Mouse (Mus musculus) cerebellum, postnatal 36 days (tissue): ENCODE data around the gene Tmppe.
"Not testable (repeated sequence)": the region's sequence is repeated elsewhere in the genome, so short reads cannot be mapped to it uniquely, and the experiment has no call there.

Experiments
- DNase-seq, 2 experiments: peaks; one replicate each; pipeline ENCODE4 v3.0.0; 2021 to 2022; ENCODE audit warnings: mixed read lengths in 2 of 2

The Tmppe gene

DNA sequence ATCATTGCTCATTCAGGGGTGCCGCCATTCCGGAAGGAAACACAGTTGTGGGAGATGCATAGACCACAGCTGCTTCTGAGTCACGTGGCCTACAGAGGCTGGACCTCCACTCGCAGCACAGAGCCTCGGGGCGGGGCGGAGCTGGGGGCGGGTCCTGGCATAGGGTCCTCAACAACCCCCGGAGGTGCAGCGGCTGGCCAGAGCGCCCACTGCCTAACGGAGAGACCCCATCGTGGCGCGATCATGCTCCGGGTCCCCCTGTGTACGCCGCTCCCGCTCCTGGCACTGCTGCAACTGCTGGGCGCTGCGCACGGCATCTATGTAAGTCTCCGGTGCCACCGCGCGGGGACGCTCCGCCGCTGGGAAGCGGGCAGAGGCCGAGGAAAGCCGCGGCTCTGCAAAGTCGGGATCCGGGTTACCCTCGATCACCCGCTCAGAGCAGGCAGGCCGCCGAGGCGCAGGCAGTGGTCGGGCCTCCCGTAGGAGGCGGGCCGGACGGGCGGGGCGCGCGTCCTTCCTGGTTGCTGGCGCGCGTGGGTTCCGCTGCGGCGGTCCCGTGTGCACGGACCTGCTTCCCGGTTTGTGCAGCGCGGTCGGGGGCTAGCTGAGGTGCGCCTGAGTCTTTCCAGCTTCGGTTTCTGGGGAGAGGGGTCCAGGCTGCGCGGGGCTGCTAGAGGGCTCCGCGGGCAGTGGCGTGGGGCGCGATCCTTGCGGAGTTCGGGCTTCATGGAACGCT, at the start of gene Tmppe, which contains the start of gene Glb1:
Gene Tmppe, plus strand, starts transcription at position 157 of the 736 bp plus-strand sequence.
Gene Glb1, plus strand, starts transcription at position 128 of the 736 bp plus-strand sequence.
- peak; percentile 66 to 67 for DNase-seq

DNA sequence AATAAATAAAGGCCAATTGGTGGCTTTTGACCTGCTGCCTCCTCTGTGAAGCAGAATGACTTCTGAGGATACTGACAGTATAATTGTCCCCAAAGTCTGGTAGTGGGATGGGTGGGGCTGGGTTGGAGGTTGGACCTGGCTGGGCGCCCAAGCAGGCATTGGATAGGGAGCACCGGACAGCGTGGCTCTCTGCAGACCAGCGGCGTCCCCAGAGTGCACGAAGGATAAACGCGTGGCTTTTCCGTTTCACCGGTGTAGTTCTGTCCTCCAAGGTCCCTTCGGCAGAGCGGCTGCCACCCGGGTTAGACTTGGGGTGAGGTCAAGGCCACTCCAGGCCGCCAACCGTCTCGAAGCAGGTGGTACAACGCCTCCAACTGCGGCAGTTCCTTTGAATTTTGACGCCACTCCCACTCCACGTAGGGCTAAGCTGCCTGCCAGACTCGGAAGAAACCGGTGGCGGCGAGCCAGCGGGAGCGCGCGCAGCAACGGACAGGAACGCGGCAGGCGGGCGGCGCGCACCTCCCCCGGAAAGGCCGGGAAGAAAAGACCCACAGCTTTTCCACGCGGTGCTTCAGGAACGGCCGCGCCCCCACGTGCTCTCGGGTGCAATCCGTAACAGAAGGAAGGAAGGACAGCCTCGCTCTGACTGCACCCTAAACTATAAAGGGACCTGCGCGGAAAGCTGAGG, 33.0 kb upstream of the Tmppe start:
- DNase-seq, result peak; percentile 62 to 68

DNA sequence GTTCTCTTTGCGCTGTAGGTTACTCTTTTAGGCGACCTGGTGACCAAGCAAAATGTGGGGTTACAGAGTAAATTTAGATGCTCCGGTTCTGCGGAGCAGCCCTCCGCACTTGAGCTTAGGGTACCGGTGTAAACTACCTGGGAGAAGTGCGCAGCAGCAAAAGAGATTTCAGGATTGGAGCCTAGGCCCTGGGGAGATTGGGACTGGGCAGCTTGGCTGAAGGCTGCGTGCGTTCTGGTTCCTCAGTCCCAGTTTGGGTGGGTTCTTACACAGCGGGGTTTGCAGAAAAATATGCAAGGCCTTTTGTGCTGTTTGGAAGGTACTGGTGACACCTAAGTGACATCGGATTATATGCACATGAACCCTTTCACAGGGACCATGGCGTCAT, 32.4 kb upstream of the Tmppe start:
- no peak for DNase-seq

DNA sequence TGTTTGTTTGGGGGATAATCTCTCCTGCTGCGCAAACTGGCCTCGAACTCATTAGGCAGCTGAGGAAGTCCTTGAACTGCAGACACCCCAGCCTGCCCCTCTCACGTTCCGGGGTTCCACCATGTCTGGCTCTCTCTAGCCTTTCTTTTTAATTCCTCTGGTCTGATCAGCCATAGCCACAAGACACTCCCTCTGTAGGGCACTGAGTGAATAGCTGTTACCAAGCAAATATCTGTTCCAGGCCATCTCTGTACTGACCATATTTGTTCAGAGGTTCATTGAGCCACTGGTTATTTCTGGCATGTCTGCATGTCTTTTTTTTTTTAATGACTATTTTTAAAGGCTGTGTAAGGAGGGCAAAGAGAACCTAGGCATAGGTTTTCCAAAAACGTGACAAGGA, 31.5 kb upstream of the Tmppe start:
- not testable (repeated sequence) for DNase-seq

DNA sequence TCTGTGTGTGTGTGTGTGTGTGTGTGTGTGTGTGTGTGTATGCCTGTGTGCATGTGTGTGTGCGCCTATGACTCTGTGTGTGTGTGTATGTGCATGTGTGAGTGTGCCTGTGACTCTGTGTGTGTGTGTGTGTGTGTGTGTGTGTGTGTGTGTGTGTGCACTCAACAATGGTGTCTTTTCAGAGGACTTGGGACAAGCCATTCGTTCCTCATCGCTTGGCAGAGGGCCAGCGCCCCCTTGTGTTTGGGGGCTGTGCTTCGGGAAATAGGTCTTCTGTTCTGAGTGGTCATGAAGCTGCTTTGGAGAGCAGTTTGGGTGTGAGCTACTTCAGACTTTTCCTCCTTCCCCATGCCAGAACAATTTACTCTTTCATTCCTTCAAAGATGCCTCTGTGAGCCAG, 29.2 kb upstream of the Tmppe start:
- DNase-seq, result not testable (repeated sequence)

DNA sequence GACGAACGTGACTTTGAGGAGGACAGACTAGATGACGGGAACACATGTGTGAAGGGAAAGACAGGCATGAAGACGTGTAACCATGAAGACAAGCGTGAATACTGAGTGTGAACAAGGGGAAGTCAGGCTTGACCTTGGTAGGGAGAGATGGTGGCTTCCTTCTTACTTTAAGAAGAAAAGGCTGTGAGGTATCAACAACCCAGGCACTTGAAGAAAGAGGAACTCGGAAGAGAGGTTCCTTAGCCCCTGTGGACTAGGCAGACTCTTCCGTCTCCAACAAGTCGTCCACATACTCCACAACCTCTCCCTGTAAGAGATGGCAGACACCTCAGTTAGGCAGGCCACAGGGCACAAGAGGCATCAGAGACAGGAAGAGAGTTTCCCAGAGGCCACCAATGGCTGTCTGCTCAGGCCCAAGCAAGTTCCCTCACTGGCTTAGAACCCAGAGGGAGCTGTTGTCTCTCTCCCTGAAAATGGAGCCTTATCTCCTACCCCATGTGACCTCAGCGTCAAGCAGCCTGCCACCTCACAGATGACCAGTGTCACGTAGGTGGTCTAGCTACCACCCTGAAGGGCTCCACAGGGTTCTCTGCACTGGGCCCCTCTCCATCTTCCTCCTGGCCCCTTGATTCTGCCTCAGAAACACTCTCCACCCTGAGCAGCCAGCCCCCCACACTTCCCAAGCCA, 25.5 kb upstream of the Tmppe start:
- no peak for DNase-seq

DNA sequence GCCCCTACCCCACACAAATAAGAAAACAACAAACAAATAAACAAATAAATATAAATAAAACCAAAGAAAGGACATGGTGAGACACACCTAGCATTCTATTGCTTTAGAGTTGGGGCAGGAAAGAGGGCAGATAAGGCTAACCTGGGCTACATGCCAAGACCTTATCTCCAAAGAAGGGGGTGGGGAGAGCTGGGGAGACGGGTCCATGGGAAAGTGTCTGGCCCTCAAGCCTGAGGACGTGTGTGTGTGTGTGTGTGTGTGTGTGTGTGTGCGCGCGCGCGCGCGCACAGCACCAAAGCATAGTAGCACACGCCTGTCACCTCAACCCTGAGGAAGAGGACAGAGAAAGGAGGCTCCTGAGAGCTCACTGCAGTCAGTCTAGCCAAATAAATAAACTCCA, 23.7 kb upstream of the Tmppe start:
- DNase-seq, result no peak

DNA sequence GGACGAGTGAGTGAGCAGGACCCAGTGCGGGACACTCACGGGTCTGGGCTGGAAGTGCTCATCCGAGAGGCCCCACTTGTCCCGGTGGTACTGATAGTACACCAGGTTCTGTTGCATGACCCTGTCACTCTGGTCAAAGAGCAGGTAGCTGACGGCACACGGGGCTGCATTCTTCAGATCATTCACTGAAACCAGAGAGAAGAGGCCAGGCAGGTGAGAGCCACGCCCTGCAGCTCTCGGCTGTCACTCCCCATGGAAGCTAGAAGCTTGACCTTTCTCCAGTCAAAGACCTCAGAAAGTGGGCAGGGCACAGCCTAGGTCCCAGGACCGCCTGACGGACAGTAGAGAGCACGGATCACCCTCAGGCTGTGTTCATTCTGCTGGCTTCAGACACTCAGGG, 21.0 kb upstream of the Tmppe start:
- no peak for DNase-seq

DNA sequence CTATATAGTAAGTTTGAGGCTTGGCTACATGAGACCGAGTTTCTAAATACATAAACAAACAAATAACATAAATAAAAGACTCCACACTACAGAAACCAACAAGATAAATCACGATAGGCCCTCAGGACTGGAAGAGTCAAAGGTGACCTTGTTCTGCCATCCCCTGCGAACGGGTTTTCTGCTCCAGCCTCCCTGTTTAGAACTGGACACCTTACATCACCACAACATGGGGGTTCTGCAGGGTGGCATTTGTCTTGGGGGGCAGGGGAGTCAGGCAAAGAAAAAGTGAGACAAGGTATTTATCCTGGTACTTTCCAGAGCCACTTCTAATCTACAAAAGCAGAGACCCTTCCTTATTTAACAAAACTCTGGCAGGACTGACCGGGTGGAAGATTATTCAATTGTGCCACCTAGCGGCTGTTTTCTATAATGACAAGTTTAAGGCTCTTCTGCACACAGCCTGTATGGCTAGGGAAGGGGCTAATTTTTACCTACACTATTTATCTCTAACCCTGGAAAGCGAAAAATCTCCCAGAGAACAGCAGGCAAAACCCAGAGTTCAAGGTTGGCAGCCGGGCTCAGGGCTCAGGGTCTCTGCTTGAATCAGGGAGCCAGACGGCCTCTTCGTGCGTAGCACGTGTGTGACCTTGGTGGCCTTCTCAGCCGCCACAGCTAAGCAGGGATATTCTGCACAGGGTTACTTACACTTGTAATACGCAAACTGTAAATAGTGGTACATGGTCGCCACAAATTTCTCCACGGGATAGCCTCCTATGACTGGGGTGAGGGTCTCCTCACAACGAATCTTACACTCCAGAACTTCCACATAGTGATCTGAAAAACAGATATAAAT, 19.8 kb upstream of the Tmppe start:
- DNase-seq, result peak in 1 of 2 experiments; percentile 34

DNA sequence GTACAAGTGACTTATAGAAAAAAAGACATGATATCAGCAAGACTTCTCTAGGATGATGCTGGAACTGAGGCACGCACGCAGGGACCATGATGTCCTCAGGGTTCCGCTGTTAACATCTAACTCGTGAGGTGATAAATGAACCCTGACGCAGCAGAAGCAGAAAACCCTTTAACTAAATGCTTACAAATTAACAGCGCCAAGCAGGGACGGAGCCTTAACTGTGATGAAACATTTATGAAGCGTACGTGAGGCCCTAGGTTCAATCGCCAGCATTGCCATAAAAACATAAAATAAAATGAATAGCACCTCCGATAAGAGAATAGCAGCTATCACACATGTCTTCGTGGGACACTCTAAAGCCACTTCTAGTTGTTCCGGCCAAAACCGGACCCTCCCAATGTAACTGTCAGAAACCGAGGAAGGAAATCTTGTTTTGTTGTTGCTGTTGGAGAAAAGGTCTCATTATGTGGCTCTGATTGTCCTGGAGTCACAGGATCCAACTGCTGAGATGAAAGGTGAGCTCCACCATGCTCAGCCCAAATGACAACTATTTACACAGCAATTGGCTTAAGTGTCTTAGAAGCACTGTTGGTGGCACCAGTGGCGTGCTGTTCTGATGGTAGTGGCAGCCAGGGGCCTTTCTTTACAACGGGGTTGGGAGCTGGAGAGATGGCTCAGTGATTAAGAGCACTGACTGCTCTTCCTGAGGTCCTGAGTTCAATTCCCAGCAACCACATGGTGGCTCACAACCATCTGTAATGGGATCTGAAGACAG, 17.8 kb upstream of the Tmppe start:
- DNase-seq, result no peak

DNA sequence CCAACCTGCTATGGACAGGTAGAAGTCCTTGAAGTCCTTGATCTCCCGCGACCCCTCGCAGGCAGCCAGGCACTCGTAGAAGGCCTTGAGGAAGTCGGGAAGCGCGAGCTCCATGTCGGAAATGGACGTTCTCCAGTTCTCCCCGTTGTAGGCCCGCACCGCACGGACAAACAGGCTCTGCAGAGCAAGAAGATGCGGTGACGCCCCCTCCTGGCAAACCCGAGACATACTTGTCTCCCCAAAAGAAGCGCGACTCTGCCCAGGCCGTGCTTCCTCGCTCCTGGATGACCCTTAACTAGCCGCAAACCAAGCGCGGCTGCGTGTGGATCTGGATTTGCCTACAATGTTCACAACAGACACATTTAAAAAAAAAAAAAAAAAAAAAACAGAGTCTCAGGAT, 16.2 kb upstream of the Tmppe start:
- DNase-seq, result no peak

DNA sequence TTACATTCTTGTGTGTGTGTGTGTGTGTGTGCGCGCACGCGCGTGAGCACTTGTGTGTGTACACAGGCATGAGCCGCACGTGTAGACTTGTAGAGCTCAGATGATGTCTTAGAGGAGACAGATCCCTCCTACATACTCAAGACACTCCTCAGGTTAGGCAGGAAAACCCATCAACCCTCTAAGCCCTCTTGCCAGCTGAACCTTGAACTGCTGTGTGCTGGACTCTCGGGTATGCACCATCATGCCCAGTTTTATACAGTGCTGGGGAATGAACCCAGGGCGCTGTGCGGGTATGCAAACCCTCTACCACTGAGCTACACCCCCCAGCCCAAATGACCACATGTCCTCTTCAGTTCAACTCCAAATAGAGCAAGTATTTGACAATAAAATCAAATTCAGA, 15.7 kb upstream of the Tmppe start:
- no peak for DNase-seq

DNA sequence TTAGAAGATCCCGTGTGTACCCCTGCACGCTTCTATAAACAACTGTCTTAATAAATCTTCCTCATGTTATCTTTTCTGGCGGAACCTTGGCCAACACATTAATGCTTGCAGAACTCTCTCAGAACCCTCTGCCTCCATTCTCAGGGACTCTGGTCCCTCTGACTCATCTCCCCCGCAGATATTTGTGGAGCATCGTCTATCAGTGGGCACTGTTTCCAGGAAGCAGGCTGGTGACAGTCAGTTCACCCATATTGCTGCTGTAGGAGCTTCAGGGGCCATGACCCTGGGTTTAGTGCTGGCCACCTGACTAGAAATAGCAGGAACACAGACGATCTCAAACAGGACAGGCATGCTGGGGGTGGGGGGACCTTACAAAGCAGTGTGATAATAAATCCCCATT, 13.8 kb upstream of the Tmppe start:
- DNase-seq, result no peak

DNA sequence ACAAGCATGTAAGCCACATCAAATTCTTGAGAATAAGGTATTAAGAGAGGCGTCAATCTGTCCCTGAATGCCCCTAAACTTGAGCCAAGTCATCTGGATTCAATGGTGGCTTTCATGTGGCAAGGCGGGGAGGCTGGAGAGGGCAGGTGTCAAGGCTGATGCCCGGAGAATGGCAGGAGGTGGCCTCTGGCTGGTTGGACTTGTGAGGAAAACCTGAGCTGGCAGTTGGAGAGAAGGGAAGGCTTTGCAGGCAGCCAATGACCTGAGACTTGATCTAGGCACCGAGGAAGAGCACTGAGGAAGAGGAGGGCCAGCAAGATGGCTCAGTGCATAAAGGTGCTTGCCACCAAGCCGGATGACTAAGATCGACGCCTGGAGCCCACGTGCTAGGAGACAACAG, 12.6 kb upstream of the Tmppe start:
- no peak for DNase-seq

DNA sequence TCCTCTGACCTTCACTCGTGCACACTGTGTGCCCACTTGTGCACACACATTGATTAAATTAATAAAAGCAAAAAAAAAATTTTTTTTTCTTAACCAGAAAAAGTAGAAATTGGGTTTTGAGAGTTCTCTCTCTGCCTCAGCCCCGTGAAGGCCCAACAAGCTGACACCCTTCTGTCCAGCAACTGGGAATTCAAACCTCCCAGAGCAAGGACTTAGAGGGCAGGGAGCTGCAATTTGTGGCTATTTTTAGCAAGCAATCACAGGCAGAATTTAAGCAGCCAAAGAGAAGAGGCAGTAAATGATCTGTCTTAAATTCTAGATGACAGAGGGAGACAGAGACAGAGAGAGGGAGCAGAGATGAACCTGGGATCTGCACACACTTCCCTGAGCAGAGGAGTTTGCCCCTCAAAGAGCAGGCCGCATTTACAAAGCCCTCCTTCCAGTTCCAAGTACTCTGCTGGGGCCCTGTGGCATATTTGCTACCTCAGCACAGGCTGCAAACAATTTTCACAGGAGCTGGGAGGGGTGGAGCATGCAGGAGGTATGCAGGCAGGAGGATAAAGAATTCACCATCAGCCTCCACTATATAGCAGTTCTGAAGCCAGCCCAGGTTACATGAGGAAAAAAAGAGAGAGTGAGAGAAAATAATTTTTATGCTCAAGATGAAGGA, 12.1 kb upstream of the Tmppe start:
- no peak for DNase-seq

DNA sequence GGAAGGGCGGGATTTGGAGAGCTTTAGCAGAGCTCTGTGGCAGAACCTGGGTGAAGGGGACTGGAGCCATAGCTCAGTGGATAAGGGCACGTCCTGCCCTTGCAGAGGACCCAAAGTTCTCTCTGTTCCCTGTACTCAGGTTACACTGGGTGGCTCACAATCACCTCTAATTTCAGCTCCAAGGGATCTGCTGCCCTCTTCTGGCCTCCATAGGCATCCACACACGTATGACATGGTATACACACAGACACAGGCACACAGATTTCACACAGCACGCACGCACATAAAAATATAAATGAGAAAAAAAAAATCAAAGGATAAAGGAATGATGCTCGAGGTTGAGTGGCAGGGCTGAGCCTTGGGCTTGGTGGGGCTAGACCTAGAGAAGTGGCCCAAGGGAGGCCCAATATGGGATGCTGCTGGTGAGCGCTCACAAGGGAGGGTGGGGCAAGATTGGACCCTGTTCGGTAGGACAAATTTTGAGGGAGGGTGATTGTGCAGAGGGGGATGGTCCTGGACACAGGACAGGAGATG, 11.5 kb upstream of the Tmppe start:
- no peak for DNase-seq

DNA sequence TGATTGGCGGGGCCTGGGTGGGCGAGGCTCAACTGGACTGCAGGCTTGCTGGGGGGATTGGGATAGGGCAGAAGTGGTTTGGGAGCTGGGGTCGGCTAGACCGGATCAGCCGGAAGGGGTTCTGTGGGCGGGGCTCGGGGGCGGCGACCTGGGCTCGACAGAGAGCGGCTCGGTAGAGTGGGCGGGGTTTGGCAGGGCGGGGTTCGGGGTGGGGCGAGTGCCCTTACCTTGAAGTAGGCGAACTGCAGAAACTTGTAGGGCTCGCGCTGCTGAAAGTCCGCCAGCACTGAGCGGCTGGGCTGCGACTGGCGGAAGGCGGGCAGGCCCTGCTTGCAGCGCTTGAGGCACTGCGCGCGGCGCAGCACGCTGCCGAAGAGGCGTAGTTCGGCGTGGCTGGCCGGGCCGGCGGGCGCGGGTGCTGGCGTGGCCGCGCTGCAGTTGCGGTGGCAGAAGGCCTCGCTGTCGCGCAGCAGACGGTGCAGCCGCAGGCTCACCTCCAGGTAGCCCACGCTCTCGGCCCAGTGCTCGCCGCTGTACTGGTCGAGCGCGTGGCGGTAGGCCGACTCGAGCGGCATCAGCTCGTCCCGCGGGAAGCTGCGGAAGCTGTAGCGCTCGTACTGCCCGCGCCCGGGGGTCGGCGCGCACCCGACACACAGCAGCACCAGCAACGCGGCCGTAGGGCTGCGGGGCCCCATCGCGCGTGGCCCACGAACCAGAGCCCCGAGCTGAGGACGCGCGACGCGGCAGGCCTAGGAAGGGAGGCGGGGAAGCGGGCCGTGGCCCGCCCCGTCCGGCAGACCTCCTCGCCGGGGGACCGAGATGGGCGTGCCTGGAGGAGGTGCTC, 10.8 kb upstream of the Tmppe start, which contains the start of gene Crtap:
Gene Crtap, minus strand, starts transcription at position 771 of the 844 bp plus-strand sequence.
- DNase-seq, result peak; percentile 39 to 49

DNA sequence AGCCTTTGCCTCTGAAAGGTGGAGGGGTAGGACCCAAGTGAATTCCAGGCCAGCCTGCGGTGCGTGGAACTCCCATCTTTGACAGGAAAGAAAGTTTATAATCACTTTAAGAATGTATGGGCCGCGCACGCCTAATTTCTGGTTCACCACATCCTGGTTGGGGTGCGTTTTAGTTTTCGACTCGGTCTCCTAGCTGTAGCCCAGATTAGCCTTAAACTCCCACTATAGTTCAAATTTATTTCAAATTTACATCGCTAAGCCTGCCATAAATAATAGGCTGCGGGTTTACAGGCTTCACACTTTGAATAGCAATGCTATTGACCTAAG, 10.2 kb upstream of the Tmppe start:
- no peak for DNase-seq

DNA sequence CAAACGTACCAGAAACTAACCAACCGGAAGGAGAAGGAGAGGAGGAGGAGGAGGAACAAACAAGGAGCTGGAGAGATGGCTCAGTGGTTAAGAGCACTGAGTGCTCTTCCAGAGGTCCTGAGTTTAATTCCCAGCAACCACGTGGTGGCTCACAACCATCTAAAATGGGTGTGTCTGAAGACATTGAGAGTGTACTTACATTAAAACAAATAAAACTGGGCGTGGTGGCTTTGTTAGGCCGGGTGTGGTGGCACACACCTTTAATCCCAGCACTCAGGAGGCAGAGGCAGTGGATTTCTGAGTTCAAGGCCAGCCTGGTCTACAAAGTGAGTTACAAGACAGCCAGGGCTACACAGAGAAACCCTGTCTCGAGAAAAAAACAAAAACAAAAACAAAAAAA, 6.8 kb upstream of the Tmppe start:
- DNase-seq, result not testable (repeated sequence)

DNA sequence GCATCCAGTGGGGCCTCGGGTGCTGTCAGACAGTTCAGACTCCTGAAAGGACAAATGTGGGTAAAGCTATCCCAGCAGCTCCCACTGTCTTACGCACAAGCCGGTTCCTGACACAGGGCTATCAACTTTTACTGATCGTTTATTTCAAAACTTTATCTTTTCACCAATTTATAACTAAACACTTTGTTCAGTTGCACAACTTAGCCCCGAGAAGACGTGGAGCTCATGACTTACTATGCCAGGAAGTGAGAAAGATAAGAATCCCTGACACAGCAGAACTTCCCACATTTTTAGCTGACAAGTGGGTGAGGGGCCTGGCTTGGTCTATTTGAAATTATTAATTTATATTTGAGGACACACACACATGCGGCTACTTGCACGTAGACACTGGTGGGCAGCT, 6.2 kb upstream of the Tmppe start:
- DNase-seq, result no peak
